Mouse (Mus musculus): ENCODE measurements around the gene Gm10518.
A peak's percentile ranks its signal among the peaks of the same experiment; 100 is the strongest.

GRCm38 (mm10) chr1:179844894-179845293, 41.7 kb downstream of the Gm10518 start:
- no peak for TF ChIP-seq POLR2A (IDR thresholded peaks at IDR 0.05; ENCODE audit: borderline replicate concordance, control insufficient read depth, low read depth, low read length)
- TF ChIP-seq CTCF (IDR thresholded peaks at IDR 0.05; ENCODE audit: control insufficient read depth, insufficient read depth, low read length): peak; percentile 81
